In the genomic region with DNA sequence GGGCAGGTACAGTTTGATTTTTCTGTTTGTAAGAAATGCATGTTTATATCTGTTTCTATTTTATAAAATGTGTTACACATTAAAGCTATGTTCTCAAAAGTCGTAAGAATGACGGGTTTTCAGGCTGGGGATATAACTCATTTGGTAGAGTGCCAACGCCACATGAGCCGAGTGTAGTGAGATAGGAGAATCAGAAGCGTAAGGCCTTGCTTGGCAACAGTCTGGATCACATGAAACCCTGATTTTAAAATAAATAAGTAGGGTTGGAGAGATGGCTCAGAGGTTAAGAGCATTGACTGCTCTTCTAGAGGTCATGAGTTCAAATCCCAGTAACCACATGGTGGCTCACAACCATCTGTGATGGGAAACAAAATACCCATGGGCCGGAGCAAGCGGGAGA, we compare ENCODE assay signal across 22 mouse cellular contexts.
DNase-seq lines count a peak whose midpoint lies in the region; ATAC-seq lines count a peak whose summit lies in the region.
"Had no signal": no experiment of that assay in that cellular context is flagged by ENCODE, and none has a peak within 500 bp of the region (broad histone marks: within the 10 kb centered on the region; RNA-seq: fewer than 3 reads in every experiment).

No protein-coding gene starts in this region.

- no peak overlapping the region for H3K4me2 ChIP-seq in midbrain, embryonic 11.5 days
- no peak overlapping the region for H3K4me2 ChIP-seq in midbrain, embryonic 14.5 days (ENCODE audit: low read length)
- H3K4me2 ChIP-seq: embryonic facial prominence, embryonic 13.5 days; embryonic facial prominence, embryonic 15.5 days; forebrain, embryonic 13.5 days had no signal

- H3K27ac ChIP-seq in midbrain, embryonic 11.5 days (ENCODE audit: low read depth, low read length), result no peak overlapping the region
- H3K27ac ChIP-seq in midbrain, embryonic 14.5 days (replicated peaks; ENCODE audit: low read depth, low read length), result no peak overlapping the region
- H3K27ac ChIP-seq: embryonic facial prominence, embryonic 13.5 days; embryonic facial prominence, embryonic 15.5 days; forebrain, embryonic 13.5 days had no signal

- H3K4me1 ChIP-seq in midbrain, embryonic 11.5 days (ENCODE audit: control insufficient read depth, insufficient read depth, low read length), result no peaks in the 10 kb centered on the region
- no peaks in the 10 kb centered on the region for H3K4me1 ChIP-seq in midbrain, embryonic 14.5 days (ENCODE audit: control insufficient read depth, insufficient read depth, low read length)
- H3K4me1 ChIP-seq: embryonic facial prominence, embryonic 13.5 days; embryonic facial prominence, embryonic 15.5 days; forebrain, embryonic 13.5 days had no signal

- H3K36me3 ChIP-seq in midbrain, embryonic 11.5 days (ENCODE audit: control insufficient read depth, insufficient read depth, low read length), result no peaks in the 10 kb centered on the region
- peaks cover 20% of the 10 kb centered on the region for H3K36me3 ChIP-seq in midbrain, embryonic 14.5 days (ENCODE audit: control insufficient read depth, insufficient read depth, low read length)

- no peak overlapping the region for H3K9ac ChIP-seq in midbrain, embryonic 11.5 days (ENCODE audit: low read length)
- H3K9ac ChIP-seq in midbrain, embryonic 14.5 days (replicated peaks; ENCODE audit: low read length), result no peak overlapping the region
- H3K9ac ChIP-seq: embryonic facial prominence, embryonic 13.5 days; embryonic facial prominence, embryonic 15.5 days; forebrain, embryonic 13.5 days had no signal

- H3K9me3 ChIP-seq in midbrain, embryonic 11.5 days (ENCODE audit: control insufficient read depth, low read length), result no peaks in the 10 kb centered on the region
- H3K9me3 ChIP-seq in midbrain, embryonic 14.5 days (ENCODE audit: control insufficient read depth, low read length), result no peaks in the 10 kb centered on the region
- H3K9me3 ChIP-seq: embryonic facial prominence, embryonic 13.5 days; embryonic facial prominence, embryonic 15.5 days; forebrain, embryonic 13.5 days had no signal

- ATAC-seq in midbrain, embryonic 11.5 days (ENCODE audit: low FRiP score), result no peak
- no peak for ATAC-seq in midbrain, embryonic 14.5 days (ENCODE audit: low FRiP score, low TSS enrichment)
- ATAC-seq in megakaryocyte progenitor cell, adult 5-6 weeks (replicated peaks; ENCODE audit: poor library complexity), result peak; percentile 31; the same call in 1 of the 2 replicates
- ATAC-seq in cerebellum, adult (ENCODE audit: insufficient number of reproducible peaks, low FRiP score, low TSS enrichment), result no peak
- ATAC-seq: activated CD4-positive, CD25-positive, alpha-beta regulatory T cell, adult 4 months; forebrain, embryonic 13.5 days; forebrain, embryonic 16.5 days; Patski had no signal

- H3K27me3 ChIP-seq in midbrain, embryonic 11.5 days (ENCODE audit: control insufficient read depth, insufficient read depth, low read length), result no peaks in the 10 kb centered on the region
- no peaks in the 10 kb centered on the region for H3K27me3 ChIP-seq in midbrain, embryonic 14.5 days (ENCODE audit: control insufficient read depth, insufficient read depth, low read length)
- H3K27me3 ChIP-seq: embryonic facial prominence, embryonic 13.5 days; embryonic facial prominence, embryonic 15.5 days; forebrain, embryonic 13.5 days; Patski had no signal

- 92% methylated on average over 7 of the region's 7 CpGs for WGBS in midbrain, embryonic 11.5 days
- 94% methylated on average over 7 of the region's 7 CpGs for WGBS in midbrain, embryonic 14.5 days

- DNase-seq in midbrain, embryonic 11.5 days (ENCODE audit: low spot score, missing footprints), result peak; percentile 23
- DNase-seq in midbrain, embryonic 14.5 days, result no peak
- no peak for DNase-seq in kidney, adult 9 months
- DNase-seq: adrenal gland, adult 8-10 months; adrenal gland, postnatal 14 days; adrenal gland, postnatal 36 days; cerebellum, adult 11 months; cerebellum, adult 18-20 months; cerebellum, adult 8-10 months; cerebellum, adult 9-11 months; cerebellum, postnatal 14 days; cerebellum, postnatal 36 days; embryo, embryonic 11 days had no signal

- no peak overlapping the region for H3K4me3 ChIP-seq in midbrain, embryonic 11.5 days (ENCODE audit: low read depth, low read length)
- H3K4me3 ChIP-seq in midbrain, embryonic 14.5 days (replicated peaks; ENCODE audit: low read depth, low read length), result no peak overlapping the region
- H3K4me3 ChIP-seq: embryonic facial prominence, embryonic 13.5 days; embryonic facial prominence, embryonic 15.5 days; erythroblast, embryonic 14.5 days; forebrain, embryonic 13.5 days had no signal
